Mouse (Mus musculus): ENCODE results near the gene Nsrp1. TPM values are rescaled to one million over a fixed set of nuclear protein-coding genes. Genes with fewer than 3 reads are reported as not detected.
A peak's percentile ranks its signal among the peaks of the same experiment; 100 is the strongest.

Nsrp1 gene
- polyA plus RNA-seq, 1 experiment, result 1.3 TPM

DNA sequence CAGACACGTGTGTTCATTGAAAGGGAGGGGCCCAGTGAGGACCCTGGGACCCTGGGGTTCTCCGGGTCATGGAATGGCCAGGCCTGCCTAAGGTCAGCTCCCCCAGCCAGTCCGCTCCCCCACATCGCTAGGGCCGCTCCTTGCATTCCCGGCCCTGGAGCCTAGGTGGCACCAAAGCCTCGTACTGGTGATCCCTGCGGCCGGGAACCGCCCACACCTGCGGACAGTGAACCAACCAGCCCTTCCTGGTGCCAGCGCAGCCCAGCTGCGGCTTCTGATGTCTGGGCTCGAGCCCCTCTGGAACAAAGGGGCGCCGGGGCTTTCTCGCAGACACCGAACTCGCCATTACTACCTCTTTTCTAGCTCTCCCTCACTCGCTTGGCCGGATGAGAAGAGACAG is 80.9 kb downstream of the Nsrp1 start:
- Histone ChIP-seq H3K27ac (ENCODE audit: control insufficient read depth, insufficient read depth, low read length) (no peak overlapping the region), H3K27me3 (ENCODE audit: control insufficient read depth, insufficient read depth, low read length) (peaks cover 21% of the 10 kb centered on the region), H3K4me3 (ENCODE audit: control insufficient read depth, insufficient read depth, low read length) (peak overlapping the region; percentile 33; the same call in 1 of the 2 replicates), H3K4me1 (replicated peaks; ENCODE audit: control insufficient read depth, insufficient read depth, low read length) (peaks cover 15% of the 10 kb centered on the region), H3K36me3 (ENCODE audit: control insufficient read depth, insufficient read depth, low read length) (no peaks in the 10 kb centered on the region)
- 1% methylated on average over 21 of the region's 21 CpGs for WGBS
- TF ChIP-seq POLR2A (IDR thresholded peaks at IDR 0.05; ENCODE audit: control insufficient read depth, extremely low read depth, insufficient read depth, low read length, poor library complexity), result no peak
- TF ChIP-seq CTCF (IDR thresholded peaks at IDR 0.05; ENCODE audit: borderline replicate concordance, control insufficient read depth, extremely low read depth, insufficient read depth, low read length, poor library complexity), result peak; percentile 70; the same call in 1 of the 2 replicates
- DNase-seq, result peak; percentile 73

DNA sequence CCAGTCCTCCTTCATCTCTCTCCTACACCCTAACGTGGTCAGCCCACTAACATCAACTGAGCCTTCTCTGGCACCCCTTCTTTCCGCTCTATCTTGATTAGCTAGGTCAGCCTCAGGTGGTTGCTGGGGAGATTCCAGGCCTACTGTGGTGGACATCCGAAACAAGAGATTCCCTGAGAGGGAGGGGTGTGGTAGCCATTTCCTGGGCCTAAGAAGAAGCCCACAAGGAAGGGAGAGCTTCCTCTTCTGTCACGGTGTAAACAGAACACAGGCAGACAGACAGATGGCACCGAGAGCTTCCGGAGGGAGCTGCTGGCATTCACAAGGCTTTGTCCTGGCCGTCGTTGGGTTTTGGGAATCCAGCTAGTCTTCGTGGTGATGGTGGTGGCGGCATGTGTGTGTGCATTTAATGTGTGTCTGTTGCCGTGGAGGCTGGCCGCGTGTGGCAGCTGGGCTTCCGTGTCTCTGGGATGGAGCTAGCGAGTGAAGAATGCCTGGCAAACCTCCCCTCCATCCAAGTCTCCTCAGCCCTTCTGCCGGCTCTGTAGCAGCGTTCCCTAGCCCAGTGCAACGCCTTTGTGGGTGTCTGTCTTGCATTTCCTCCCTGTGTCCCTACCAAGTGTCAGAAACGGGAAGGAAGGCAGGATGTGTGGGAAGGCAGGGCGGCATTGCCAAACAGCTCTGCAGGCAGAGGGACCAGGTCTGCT is 82.1 kb downstream of the Nsrp1 start:
- no peak for DNase-seq

More for the DNA sequence above, 82.1 kb downstream of the Nsrp1 start:
- Histone ChIP-seq H3K27me3 (ENCODE audit: control insufficient read depth, insufficient read depth, low read length) (peaks cover 21% of the 10 kb centered on the region), H3K27ac (ENCODE audit: control insufficient read depth, insufficient read depth, low read length) (no peak overlapping the region), H3K36me3 (ENCODE audit: control insufficient read depth, insufficient read depth, low read length) (no peaks in the 10 kb centered on the region), H3K4me1 (replicated peaks; ENCODE audit: control insufficient read depth, insufficient read depth, low read length) (peaks cover 15% of the 10 kb centered on the region), H3K4me3 (ENCODE audit: control insufficient read depth, insufficient read depth, low read length) (no peak overlapping the region)
- TF ChIP-seq CTCF (IDR thresholded peaks at IDR 0.05; ENCODE audit: borderline replicate concordance, control insufficient read depth, extremely low read depth, insufficient read depth, low read length, poor library complexity) (no peak), POLR2A (IDR thresholded peaks at IDR 0.05; ENCODE audit: control insufficient read depth, extremely low read depth, insufficient read depth, low read length, poor library complexity) (no peak)
- 19% methylated on average over 20 of the region's 20 CpGs for WGBS

Other genes with a start within 250 kb of the Nsrp1 start
- gene Cpd, start 231.4 kb downstream of the Nsrp1 start, polyA plus RNA-seq (2012; rRNA removed), result 6.7 and 7.5 TPM in 2 replicates
- 0.11 and 0.46 TPM in 2 replicates for gene Tmigd1, start 176.3 kb downstream of the Nsrp1 start, polyA plus RNA-seq (2012; rRNA removed)
- gene Blmh, start 153.6 kb downstream of the Nsrp1 start, polyA plus RNA-seq (2012; rRNA removed), result 22.1 and 22.7 TPM in 2 replicates
- 5.9 and 6.5 TPM in 2 replicates for gene Slc6a4, start 79.8 kb downstream of the Nsrp1 start, polyA plus RNA-seq (2012; rRNA removed)
- gene Efcab5, start 110.5 kb upstream of the Nsrp1 start, polyA plus RNA-seq (2012; rRNA removed), result 1.1 TPM in 2 replicates
- gene Ssh2, start 137.9 kb upstream of the Nsrp1 start, polyA plus RNA-seq (2012; rRNA removed), result 28.6 and 30.0 TPM in 2 replicates

Measured in thymus, adult 2 months (tissue).